Mouse (Mus musculus) left cerebral cortex, postnatal 36 days (tissue): Measurements from ENCODE around the gene Ncoa3. TPM values are rescaled to one million over a fixed set of nuclear protein-coding genes. Genes with fewer than 3 reads are reported as not detected.

Experiments used
- DNase-seq, 2 experiments: peaks; one replicate each; pipeline ENCODE4 v3.0.0; 2021 to 2022; ENCODE audit warnings: low spot score in 2 of 2, mixed read lengths in 1 of 2
- intact Hi-C: fragments of 180-260 bp; cut with DNase I; formaldehyde crosslinking; loops from one replicate; pipeline ENCODE4 v1.15.1; 2025
- total RNA-seq, 2 experiments: library from RNA; stranded (reverse); gene quantifications; 2 replicates each; pipeline ENCODE4 v1.2.3; 2021

The Ncoa3 gene
- total RNA-seq, 2 experiments from 2014 or later: 27.9 to 36.6 TPM

- intact Hi-C loops: no loop called here
- no peak for DNase-seq
Measured at GRCm38 (mm10) chr2:166029232-166029631, 36.8 kb downstream of the Ncoa3 start.

- no peak for DNase-seq
- intact Hi-C loops: loop anchor here (5.0 kb wide), 1 partner anchor 38 kb away; the partner anchor contains the start of gene Ncoa3
Measured at GRCm38 (mm10) chr2:166030256-166030995, 38.0 kb downstream of the Ncoa3 start.

GRCm38 (mm10) chr2:166031120-166031929, 38.9 kb downstream of the Ncoa3 start:
- DNase-seq: peak in 1 of 2 experiments; percentile 24
- intact Hi-C loops: loop anchor here (5.0 kb wide), 1 partner anchor 39 kb away; the partner anchor contains the start of gene Ncoa3

- intact Hi-C loops: loop anchor here (5.0 kb wide), 1 partner anchor 40 kb away; the partner anchor contains the start of gene Ncoa3
- DNase-seq: no peak
Measured at GRCm38 (mm10) chr2:166032628-166033027, 40.2 kb downstream of the Ncoa3 start.

GRCm38 (mm10) chr2:166034967-166035490, 42.6 kb downstream of the Ncoa3 start:
- no peak for DNase-seq
- intact Hi-C loops: loop anchor here (5.0 kb wide), 1 partner anchor 43 kb away; the partner anchor contains the start of gene Ncoa3

- intact Hi-C loops: no loop called here
- DNase-seq: no peak
Measured at GRCm38 (mm10) chr2:166035725-166036124, 43.3 kb downstream of the Ncoa3 start.

GRCm38 (mm10) chr2:166039681-166040080, 47.2 kb downstream of the Ncoa3 start:
- intact Hi-C loops: no loop called here
- DNase-seq: no peak

- intact Hi-C loops: no loop called here
Measured at GRCm38 (mm10) chr2:166042542-166042941, 50.1 kb downstream of the Ncoa3 start.

GRCm38 (mm10) chr2:166045006-166045405, 52.6 kb downstream of the Ncoa3 start:
- no peak for DNase-seq
- intact Hi-C loops: no loop called here

More at GRCm38 (mm10) chr2:166042542-166042941, 50.1 kb downstream of the Ncoa3 start:
- DNase-seq: no peak

- intact Hi-C loops: loop anchor here (2.0 kb wide), 1 partner anchor 131 kb away; no protein-coding TSS in a partner anchor
- DNase-seq: no peak
Measured at GRCm38 (mm10) chr2:166045549-166046501, 53.4 kb downstream of the Ncoa3 start.

- intact Hi-C loops: loop anchor here (2.0 kb wide), 1 partner anchor 133 kb away; no protein-coding TSS in a partner anchor
- no peak for DNase-seq
Measured at GRCm38 (mm10) chr2:166047931-166048330, 55.5 kb downstream of the Ncoa3 start.

GRCm38 (mm10) chr2:166048852-166049251, 56.4 kb downstream of the Ncoa3 start:
- intact Hi-C loops: no loop called here

GRCm38 (mm10) chr2:166051421-166051820, 59.0 kb downstream of the Ncoa3 start:
- intact Hi-C loops: no loop called here
- no peak for DNase-seq

More at GRCm38 (mm10) chr2:166048852-166049251, 56.4 kb downstream of the Ncoa3 start:
- DNase-seq: no peak

GRCm38 (mm10) chr2:166051966-166052365, 59.5 kb downstream of the Ncoa3 start:
- intact Hi-C loops: no loop called here
- DNase-seq: no peak

GRCm38 (mm10) chr2:166054002-166054539, 61.6 kb downstream of the Ncoa3 start:
- DNase-seq: no peak
- intact Hi-C loops: no loop called here

GRCm38 (mm10) chr2:166059684-166060423, 67.4 kb downstream of the Ncoa3 start:
- DNase-seq: peak; percentile 68 to 70
- intact Hi-C loops: loop anchor here (5.0 kb wide), 1 partner anchor 248 kb away; no protein-coding TSS in a partner anchor

- DNase-seq: no peak
- intact Hi-C loops: loop anchor here (5.0 kb wide), 1 partner anchor 250 kb away; no protein-coding TSS in a partner anchor
Measured at GRCm38 (mm10) chr2:166062008-166062407, 69.6 kb downstream of the Ncoa3 start.

GRCm38 (mm10) chr2:166062431-166062830, 70.0 kb downstream of the Ncoa3 start:
- intact Hi-C loops: loop anchor here (5.0 kb wide), 1 partner anchor 250 kb away; no protein-coding TSS in a partner anchor
- no peak for DNase-seq
